Mouse (Mus musculus) myocyte (in vitro differentiated cells): ENCODE measurements around the gene Rcvrn. TPM values are rescaled to one million over a fixed set of nuclear protein-coding genes. Genes with fewer than 3 reads are reported as not detected.

Experiments used
- H3K27me3 ChIP-seq: one replicate; pipeline ENCODE4 v1.6.1; 2011; ENCODE audit not compliant: control insufficient read depth, insufficient read depth, insufficient read length
- H3K36me3 ChIP-seq: one replicate; pipeline ENCODE4 v1.6.1; 2011; ENCODE audit not compliant: control insufficient read depth, insufficient read depth
- H3K4me2 ChIP-seq: one replicate; pipeline ENCODE4 v1.6.1; 2011; ENCODE audit warnings: low read depth, control low read depth
- H3K4me3 ChIP-seq: one replicate; pipeline ENCODE4 v1.5.1; 2011; ENCODE audit warnings: mild to moderate bottlenecking, control low read depth, moderate library complexity
- H3K79me2 ChIP-seq: one replicate; pipeline ENCODE4 v1.6.1; 2011; ENCODE audit not compliant: control insufficient read depth, insufficient read depth
- H3ac ChIP-seq: one replicate; pipeline ENCODE4 v1.6.1; 2011; ENCODE audit not compliant: control insufficient read depth, insufficient read length
- CEBPB ChIP-seq: IDR thresholded peaks from 2 replicates; pipeline ENCODE4 v1.6.1; 2011; ENCODE audit warnings: mild to moderate bottlenecking, moderate library complexity; ENCODE audit not compliant: poor library complexity, insufficient read depth, severe bottlenecking
- E2F4 ChIP-seq: IDR thresholded peaks from one replicate; pipeline ENCODE4 v1.6.1; 2011; ENCODE audit warnings: mild to moderate bottlenecking, control low read depth, moderate library complexity; ENCODE audit not compliant: insufficient read depth
- MAX ChIP-seq: IDR thresholded peaks from one replicate; pipeline ENCODE4 v1.6.1; 2011; ENCODE audit warnings: low read depth, mild to moderate bottlenecking, control low read depth
- MYOD1 ChIP-seq, 3 experiments: IDR thresholded peaks; one replicate each; pipeline ENCODE4 v1.6.1; 2011; ENCODE audit warnings: control low read depth in 2 of 3, low read depth in 2 of 3, mild to moderate bottlenecking in 2 of 3, moderate library complexity in 1 of 3; ENCODE audit not compliant: insufficient read length in 2 of 3, control insufficient read depth in 1 of 3
- MYOG ChIP-seq, 3 experiments: IDR thresholded peaks; one replicate each; pipeline ENCODE4 v1.6.1; 2011; ENCODE audit warnings: control low read depth in 2 of 3, low read depth in 2 of 3, mild to moderate bottlenecking in 2 of 3; ENCODE audit not compliant: insufficient read length in 2 of 3, control insufficient read depth in 1 of 3, insufficient read depth in 1 of 3
- POLR2A ChIP-seq: IDR thresholded peaks from one replicate; pipeline ENCODE4 v1.6.1; 2011; ENCODE audit warnings: low read depth, mild to moderate bottlenecking, control low read depth, moderate library complexity; ENCODE audit not compliant: insufficient read length
- POLR2AphosphoS2 ChIP-seq: IDR thresholded peaks from one replicate; pipeline ENCODE4 v1.6.1; 2011; ENCODE audit warnings: low read depth, control low read depth; ENCODE audit not compliant: insufficient read length
- REST ChIP-seq: IDR thresholded peaks from one replicate; pipeline ENCODE4 v1.6.1; 2011; ENCODE audit warnings: mild to moderate bottlenecking, control low read depth, moderate library complexity; ENCODE audit not compliant: insufficient read depth, insufficient read length
- SRF ChIP-seq: IDR thresholded peaks from one replicate; pipeline ENCODE4 v1.6.1; 2011; ENCODE audit warnings: low read depth; ENCODE audit not compliant: control insufficient read depth, insufficient read length
- TCF12 ChIP-seq: IDR thresholded peaks from one replicate; pipeline ENCODE4 v1.6.1; 2011; ENCODE audit warnings: mild to moderate bottlenecking, control low read depth; ENCODE audit not compliant: poor library complexity, insufficient read depth, severe bottlenecking
- TCF3 ChIP-seq: IDR thresholded peaks from one replicate; pipeline ENCODE4 v1.6.1; 2011; ENCODE audit warnings: low read depth, control low read depth; ENCODE audit not compliant: insufficient read length
- USF1 ChIP-seq: IDR thresholded peaks from one replicate; pipeline ENCODE4 v1.6.1; 2011; ENCODE audit warnings: low read depth, mild to moderate bottlenecking, control low read depth, moderate library complexity
- polyA plus RNA-seq: library from polyadenylated mRNA; unstranded; fragments of >200 nt; fragmentation: generic; extraction: Trizol; gene quantifications from one replicate; pipeline ENCODE4 v1.2.1, GENCODE M21; 2012; ENCODE audit warnings: missing spikeins

The Rcvrn gene
- polyA plus RNA-seq, 1 experiment, result not detected

- H3K4me2 ChIP-seq, result no peak overlapping the region
- no peaks in the 10 kb centered on the region for H3K36me3 ChIP-seq
- H3K79me2 ChIP-seq, result no peaks in the 10 kb centered on the region
- H3K4me3 ChIP-seq, result no peak overlapping the region
- no peak overlapping the region for H3ac ChIP-seq
- TF ChIP-seq CEBPB, result no peak
- TF ChIP-seq E2F4, result no peak
- no peak for TF ChIP-seq REST
- no peak for TF ChIP-seq POLR2AphosphoS2
- no peak for TF ChIP-seq TCF12
- TF ChIP-seq MAX, result no peak
- no peak for TF ChIP-seq TCF3
- TF ChIP-seq POLR2A, result no peak
- no peak for TF ChIP-seq USF1
- no peak for TF ChIP-seq MYOD1 (IDR thresholded peaks at IDR 0.05; ENCODE audit: control insufficient read depth in 1 of 3, insufficient read length in 2 of 3, low read depth in 2 of 3)
- TF ChIP-seq MYOG (IDR thresholded peaks at IDR 0.05; ENCODE audit: control insufficient read depth in 1 of 3, insufficient read depth in 1 of 3, insufficient read length in 2 of 3, low read depth in 2 of 3), result no peak
- no peak for TF ChIP-seq SRF
- no peaks in the 10 kb centered on the region for H3K27me3 ChIP-seq
Observed at GRCm38 (mm10) chr11:67723231-67724013, 28.3 kb downstream of the Rcvrn start.

- Histone ChIP-seq H3K27me3 (no peaks in the 10 kb centered on the region), H3K79me2 (no peaks in the 10 kb centered on the region)
- no peak for TF ChIP-seq TCF3
Observed at GRCm38 (mm10) chr11:67727095-67727494, 32.0 kb downstream of the Rcvrn start.

DNA sequence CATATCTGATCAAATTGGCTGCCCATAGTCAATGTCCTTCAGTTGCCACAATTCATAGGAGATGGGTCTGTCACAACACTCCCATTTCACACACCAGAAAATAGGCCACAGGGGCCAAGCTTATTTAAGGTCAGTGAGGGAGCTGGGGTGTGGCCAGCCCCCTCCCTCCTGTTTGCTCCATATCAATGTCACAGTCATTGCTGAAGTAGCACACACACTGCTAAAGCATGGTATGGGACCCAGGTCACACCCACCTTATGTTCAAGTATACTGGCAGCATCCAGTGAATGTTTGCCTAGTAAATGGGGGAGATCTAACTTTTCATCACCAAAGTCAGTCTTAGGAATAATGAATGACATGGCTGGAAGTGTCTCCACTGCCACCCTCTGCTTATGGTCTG is 33.6 kb downstream of the Rcvrn start:
- Histone ChIP-seq H3K27me3 (no peaks in the 10 kb centered on the region), H3K4me2 (no peak overlapping the region), H3K79me2 (no peaks in the 10 kb centered on the region), H3ac (no peak overlapping the region), H3K4me3 (no peak overlapping the region), H3K36me3 (no peaks in the 10 kb centered on the region)
- TF ChIP-seq MYOD1 (IDR thresholded peaks at IDR 0.05; ENCODE audit: control insufficient read depth in 1 of 3, insufficient read length in 2 of 3, low read depth in 2 of 3), result no peak
- no peak for TF ChIP-seq E2F4
- no peak for TF ChIP-seq TCF3
- TF ChIP-seq TCF12, result no peak
- no peak for TF ChIP-seq SRF
- TF ChIP-seq REST, result no peak
- TF ChIP-seq MYOG (IDR thresholded peaks at IDR 0.05; ENCODE audit: control insufficient read depth in 1 of 3, insufficient read depth in 1 of 3, insufficient read length in 2 of 3, low read depth in 2 of 3), result no peak

More at GRCm38 (mm10) chr11:67727095-67727494, 32.0 kb downstream of the Rcvrn start:
- Histone ChIP-seq H3K36me3 (no peaks in the 10 kb centered on the region), H3ac (no peak overlapping the region), H3K4me2 (no peak overlapping the region), H3K4me3 (no peak overlapping the region)

- Histone ChIP-seq H3K79me2 (no peaks in the 10 kb centered on the region), H3K36me3 (no peaks in the 10 kb centered on the region)
- TF ChIP-seq USF1, result no peak
- no peak for TF ChIP-seq MYOD1 (IDR thresholded peaks at IDR 0.05; ENCODE audit: control insufficient read depth in 1 of 3, insufficient read length in 2 of 3, low read depth in 2 of 3)
- TF ChIP-seq TCF3, result no peak
- TF ChIP-seq TCF12, result no peak
- no peak for TF ChIP-seq E2F4
- TF ChIP-seq REST, result no peak
- TF ChIP-seq MAX, result no peak
- no peak for TF ChIP-seq CEBPB
- no peak for TF ChIP-seq SRF
- TF ChIP-seq MYOG (IDR thresholded peaks at IDR 0.05; ENCODE audit: control insufficient read depth in 1 of 3, insufficient read depth in 1 of 3, insufficient read length in 2 of 3, low read depth in 2 of 3), result no peak
- no peak for TF ChIP-seq POLR2AphosphoS2
- no peak for TF ChIP-seq POLR2A
Observed at GRCm38 (mm10) chr11:67731056-67731455, 35.9 kb downstream of the Rcvrn start.

GRCm38 (mm10) chr11:67733726-67734125 is 38.6 kb downstream of the Rcvrn start:
- Histone ChIP-seq H3K4me2 (no peak overlapping the region), H3K27me3 (no peaks in the 10 kb centered on the region), H3K36me3 (no peaks in the 10 kb centered on the region), H3K79me2 (no peaks in the 10 kb centered on the region), H3ac (no peak overlapping the region), H3K4me3 (no peak overlapping the region)
- TF ChIP-seq MAX (no peak), REST (no peak), POLR2A (no peak), MYOD1 (IDR thresholded peaks at IDR 0.05; ENCODE audit: control insufficient read depth in 1 of 3, insufficient read length in 2 of 3, low read depth in 2 of 3) (no peak), CEBPB (no peak), POLR2AphosphoS2 (no peak), SRF (no peak), TCF12 (no peak), MYOG (IDR thresholded peaks at IDR 0.05; ENCODE audit: control insufficient read depth in 1 of 3, insufficient read depth in 1 of 3, insufficient read length in 2 of 3, low read depth in 2 of 3) (no peak), E2F4 (no peak), USF1 (no peak), TCF3 (no peak)

More at GRCm38 (mm10) chr11:67731056-67731455, 35.9 kb downstream of the Rcvrn start:
- no peak overlapping the region for H3K4me3 ChIP-seq
- H3ac ChIP-seq, result no peak overlapping the region
- no peak overlapping the region for H3K4me2 ChIP-seq
- H3K27me3 ChIP-seq, result no peaks in the 10 kb centered on the region
